Mouse (Mus musculus) layer of hippocampus, adult 18-20 months (tissue): ENCODE data around the gene Rhot2. TPM values are rescaled to one million over a fixed set of nuclear protein-coding genes. Genes with fewer than 3 reads are reported as not detected.

Experiments
- DNase-seq, 2 experiments: peaks; one replicate each; pipeline ENCODE4 v3.0.0; 2022; ENCODE audit warnings: low spot score in 2 of 2
- microRNA-seq, 2 experiments: library from miRNA; unstranded; fragments of <30 nt; microRNA quantifications; one replicate each; pipeline ENCODE4 v1.2.0; 2021
- total RNA-seq, 2 experiments: library from RNA; stranded (reverse); gene quantifications; 2 replicates each; pipeline ENCODE4 v1.2.3; 2021

Gene Rhot2
- total RNA-seq, 2 experiments from 2014 or later: 98.3 to 109 TPM

GRCm38 (mm10) chr17:25806507-25806906, 38.1 kb downstream of the Rhot2 start:
- DNase-seq: no peak

- peak; percentile 90 to 92 for DNase-seq
These were observed 41.7 kb downstream of the Rhot2 start for GRCm38 (mm10) chr17:25802825-25803517.

- peak in 1 of 2 experiments; percentile 87 for DNase-seq
These were observed 43.6 kb downstream of the Rhot2 start for GRCm38 (mm10) chr17:25801029-25801428.

- peak; percentile 67 for DNase-seq
These were observed 47.7 kb downstream of the Rhot2 start, which contains the start of gene Metrn for GRCm38 (mm10) chr17:25796951-25797369. Metrn (minus strand) TSS chr17:25797136.

- no peak for DNase-seq
These were observed 48.4 kb downstream of the Rhot2 start for GRCm38 (mm10) chr17:25796211-25796771.

- DNase-seq: peak in 1 of 2 experiments; percentile 72
These were observed 49.0 kb downstream of the Rhot2 start, which contains the start of gene AC134908.4 for GRCm38 (mm10) chr17:25795609-25796092. AC134908.4 (minus strand) TSS chr17:25795659.

GRCm38 (mm10) chr17:25794998-25795397, 49.7 kb downstream of the Rhot2 start:
- no peak for DNase-seq

GRCm38 (mm10) chr17:25794197-25794596, 50.5 kb downstream of the Rhot2 start:
- DNase-seq: no peak

- DNase-seq: peak in 1 of 2 experiments; percentile 70
These were observed 52.0 kb downstream of the Rhot2 start, which contains the start of gene Fam173a for GRCm38 (mm10) chr17:25792615-25793014. Fam173a (minus strand) TSS chr17:25792901.

GRCm38 (mm10) chr17:25791843-25792527, 52.7 kb downstream of the Rhot2 start:
- DNase-seq: peak; percentile 72 to 83

GRCm38 (mm10) chr17:25791320-25791842, 53.3 kb downstream of the Rhot2 start:
- no peak for DNase-seq

Small RNA genes within 50 kb of the gene (microRNA-seq; reads per million reads assigned to microRNA genes)
- 2.0 to 2.7 reads per million in 2 experiments for gene Mir3082

Other genes with a start within 250 kb of the Rhot2 start
- gene Gng13, start 127.7 kb downstream of the Rhot2 start, total RNA-seq: 100 to 1,000 TPM; 130 to 131 TPM
- gene Chtf18, start 117.4 kb downstream of the Rhot2 start, total RNA-seq: 1 to 10 TPM; 1.5 to 1.8 TPM
- gene Rpusd1, start 117.2 kb downstream of the Rhot2 start, total RNA-seq: 10 to 100 TPM; 63.5 to 64.1 TPM
- under 1 TPM in 1 of 2 experiments, not detected in 1; 0.13 TPM for gene Mslnl, start 108.8 kb downstream of the Rhot2 start, total RNA-seq
- 1 to 10 TPM in 1 of 2 experiments, under 1 TPM in 1; 0.46 to 1.2 TPM for gene Msln, start 90.5 kb downstream of the Rhot2 start, total RNA-seq
- 10 to 100 TPM; 30.6 to 38.5 TPM for gene Narfl, start 71.1 kb downstream of the Rhot2 start, total RNA-seq
- gene Haghl, start 59.2 kb downstream of the Rhot2 start, total RNA-seq: 100 to 1,000 TPM; 103 to 109 TPM
- gene Ccdc78, start 58.3 kb downstream of the Rhot2 start, total RNA-seq: under 1 TPM; 0.36 to 0.40 TPM
- gene Fam173a, start 52.0 kb downstream of the Rhot2 start, total RNA-seq: 10 to 100 TPM; 88.8 to 99.3 TPM
- 1 to 10 TPM in 1 of 2 experiments, under 1 TPM in 1; 0.47 to 1.8 TPM for gene AC134908.4, start 49.2 kb downstream of the Rhot2 start, total RNA-seq
- 10 to 100 TPM; 81.1 to 83.3 TPM for gene Metrn, start 47.7 kb downstream of the Rhot2 start, total RNA-seq
- gene Fbxl16, start 35.8 kb downstream of the Rhot2 start, total RNA-seq: 100 to 1,000 TPM; 664 to 720 TPM
- gene Wdr24, start 21.2 kb downstream of the Rhot2 start, total RNA-seq: 10 to 100 TPM; 22.6 to 26.4 TPM
- 10 to 100 TPM; 52.7 to 55.5 TPM for gene Jmjd8, start 16.0 kb downstream of the Rhot2 start, total RNA-seq
- gene Stub1, start 11.4 kb downstream of the Rhot2 start, total RNA-seq: 100 to 1,000 TPM; 158 to 165 TPM
- 10 to 100 TPM; 42.1 to 43.4 TPM for gene Rhbdl1, start 7.6 kb downstream of the Rhot2 start, total RNA-seq
- 10 to 100 TPM; 21.9 to 22.1 TPM for gene Gm20683, start 3.1 kb downstream of the Rhot2 start, total RNA-seq
- 10 to 100 TPM; 20.1 to 21.7 TPM for gene Wdr90, start 16.6 kb upstream of the Rhot2 start, total RNA-seq
- 10 to 100 TPM; 23.3 to 23.7 TPM for gene Mcrip2, start 23.9 kb upstream of the Rhot2 start, total RNA-seq
- gene Mettl26, start 30.2 kb upstream of the Rhot2 start, total RNA-seq: 10 to 100 TPM; 36.3 TPM
- 1 to 10 TPM; 1.7 to 2.2 TPM for gene Wfikkn1, start 36.0 kb upstream of the Rhot2 start, total RNA-seq
- 10 to 100 TPM; 49.4 to 54.7 TPM for gene Rab40c, start 74.9 kb upstream of the Rhot2 start, total RNA-seq
- gene Pigq, start 100.1 kb upstream of the Rhot2 start, total RNA-seq: 100 to 1,000 TPM; 108 to 113 TPM
- under 1 TPM; 0.32 to 0.36 TPM for gene Nhlrc4, start 100.1 kb upstream of the Rhot2 start, total RNA-seq
- gene A930017K11Rik, start 107.7 kb upstream of the Rhot2 start, total RNA-seq: under 1 TPM; 0.99 TPM
- 10 to 100 TPM; 50.6 to 54.1 TPM for gene Capn15, start 140.9 kb upstream of the Rhot2 start, total RNA-seq
- gene Rab11fip3, start 224.7 kb upstream of the Rhot2 start, total RNA-seq: 100 to 1,000 TPM; 106 TPM
- gene Decr2, start 245.5 kb upstream of the Rhot2 start, total RNA-seq: 10 to 100 TPM; 27.4 to 29.7 TPM